Mouse (Mus musculus): Measurements from ENCODE around the gene Allc. TPM values are rescaled to one million over a fixed set of nuclear protein-coding genes. Genes with fewer than 3 reads are reported as not detected.

Allc gene
- polyA plus RNA-seq, 1 experiment from 2014 or later, result not detected

DNA sequence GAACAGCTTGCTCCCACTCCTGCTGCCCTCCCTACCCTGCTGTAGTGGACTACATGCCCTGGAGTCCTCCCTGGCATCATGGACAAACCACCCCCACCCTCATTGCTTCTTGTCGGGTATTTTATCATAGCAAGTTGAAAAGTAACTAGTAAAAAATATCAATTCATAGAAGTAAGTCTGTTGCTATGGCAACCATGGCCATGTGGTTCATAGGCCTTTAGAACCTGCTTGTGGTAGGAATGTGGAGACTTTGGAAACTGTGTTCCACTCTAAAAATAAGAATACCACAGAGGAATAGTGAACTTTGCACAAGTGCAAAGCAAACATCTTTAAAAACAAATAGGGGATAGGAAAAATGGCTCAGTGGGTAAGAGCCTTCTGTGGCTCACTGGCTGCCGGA, 10.1 kb downstream of the Allc start:
- H3K36me3 ChIP-seq (ENCODE audit: control insufficient read depth, insufficient read depth, low read length), result no peaks in the 10 kb centered on the region
- no peak for ATAC-seq (replicated peaks; ENCODE audit: low FRiP score, low TSS enrichment, low read depth)
- no peak overlapping the region for H3K27ac ChIP-seq (ENCODE audit: low read depth)
- no peaks in the 10 kb centered on the region for H3K27me3 ChIP-seq (replicated peaks; ENCODE audit: control insufficient read depth, insufficient read depth, low read length)
- no peak overlapping the region for H3K4me3 ChIP-seq (ENCODE audit: low read depth, low read length)
- WGBS, result 76% methylated on average over 2 of the region's 2 CpGs
- 0 out of 2 replicates have a peak, but pooled peaks cover 3% of the 10 kb centered on the region for H3K9me3 ChIP-seq (ENCODE audit: control insufficient read depth, low read length)
- no peaks in the 10 kb centered on the region for H3K4me1 ChIP-seq (replicated peaks; ENCODE audit: control insufficient read depth, insufficient read depth, low read length)
- DNase-seq (ENCODE audit: low spot score), result no peak
- H3K9ac ChIP-seq (ENCODE audit: low read length), result no peak overlapping the region
- no peak overlapping the region for H3K4me2 ChIP-seq (ENCODE audit: low read length)

DNA sequence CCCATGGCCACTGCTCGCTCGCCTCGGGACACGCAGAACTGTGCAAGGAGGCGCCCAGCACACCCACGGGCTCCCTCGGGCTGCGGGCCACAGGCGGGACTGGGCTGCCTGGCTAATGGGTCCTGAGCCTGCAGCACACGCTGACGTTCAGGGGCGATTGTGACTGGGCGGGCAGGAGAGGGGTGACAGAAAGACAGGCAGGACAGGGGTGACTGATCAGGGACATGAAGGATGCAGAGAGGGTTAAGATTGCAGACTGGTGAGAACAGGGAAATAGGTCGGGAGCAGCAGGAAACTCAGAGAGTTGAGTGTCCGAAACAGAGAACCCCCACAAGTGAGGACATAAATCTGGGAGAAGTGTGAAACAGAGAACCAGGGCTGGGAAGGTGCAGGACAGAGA, 30.0 kb downstream of the Allc start, which contains the start of gene Dcdc2c:
Gene Dcdc2c (minus strand): TSS at position 101 of the 400 bp plus-strand sequence.
- DNase-seq (ENCODE audit: low spot score), result no peak
- H3K36me3 ChIP-seq (ENCODE audit: control insufficient read depth, insufficient read depth, low read length), result no peaks in the 10 kb centered on the region
- no peaks in the 10 kb centered on the region for H3K9me3 ChIP-seq (ENCODE audit: control insufficient read depth, low read length)
- 64% methylated on average over 15 of the region's 15 CpGs for WGBS
- H3K4me2 ChIP-seq (ENCODE audit: low read length), result no peak within 1 kb of the TSS
- H3K4me3 ChIP-seq (ENCODE audit: low read depth, low read length), result no peak within 1 kb of the TSS
- no peak within 1 kb of the TSS for H3K27ac ChIP-seq (ENCODE audit: low read depth)
- ATAC-seq (replicated peaks; ENCODE audit: low FRiP score, low TSS enrichment, low read depth), result no peak
- no peak within 1 kb of the TSS for H3K9ac ChIP-seq (ENCODE audit: low read length)
- H3K27me3 ChIP-seq (replicated peaks; ENCODE audit: control insufficient read depth, insufficient read depth, low read length), result no peaks in the 10 kb centered on the region
- no peaks in the 10 kb centered on the region for H3K4me1 ChIP-seq (replicated peaks; ENCODE audit: control insufficient read depth, insufficient read depth, low read length)

DNA sequence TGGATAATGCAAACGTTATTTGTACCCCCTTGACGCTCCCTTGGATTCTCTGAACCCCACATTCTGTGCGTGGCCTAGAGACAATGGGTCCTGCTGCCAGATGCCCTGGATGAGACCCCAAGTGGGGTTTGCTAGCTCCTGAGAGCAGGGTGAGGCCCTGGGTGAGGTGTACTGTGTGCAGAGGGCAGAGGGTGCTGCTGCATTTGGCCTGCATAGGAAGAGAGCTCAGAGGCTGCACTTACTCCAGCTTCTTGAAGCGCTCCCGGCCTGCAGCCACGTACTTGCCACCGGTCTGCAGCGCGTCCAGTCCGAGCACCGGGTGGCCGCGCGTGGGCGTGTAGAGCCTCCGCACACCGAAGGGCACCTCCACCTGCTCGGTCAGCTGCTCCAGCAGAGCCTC, 30.5 kb downstream of the Allc start:
- H3K27me3 ChIP-seq (replicated peaks; ENCODE audit: control insufficient read depth, insufficient read depth, low read length), result no peaks in the 10 kb centered on the region
- no peaks in the 10 kb centered on the region for H3K36me3 ChIP-seq (ENCODE audit: control insufficient read depth, insufficient read depth, low read length)
- H3K9me3 ChIP-seq (ENCODE audit: control insufficient read depth, low read length), result no peaks in the 10 kb centered on the region
- ATAC-seq (replicated peaks; ENCODE audit: low FRiP score, low TSS enrichment, low read depth), result no peak
- H3K4me2 ChIP-seq (ENCODE audit: low read length), result no peak overlapping the region
- no peak overlapping the region for H3K27ac ChIP-seq (ENCODE audit: low read depth)
- no peak overlapping the region for H3K9ac ChIP-seq (ENCODE audit: low read length)
- no peak overlapping the region for H3K4me3 ChIP-seq (ENCODE audit: low read depth, low read length)
- WGBS, result 64% methylated on average over 18 of the region's 18 CpGs
- H3K4me1 ChIP-seq (replicated peaks; ENCODE audit: control insufficient read depth, insufficient read depth, low read length), result no peaks in the 10 kb centered on the region
- DNase-seq (ENCODE audit: low spot score), result no peak

DNA sequence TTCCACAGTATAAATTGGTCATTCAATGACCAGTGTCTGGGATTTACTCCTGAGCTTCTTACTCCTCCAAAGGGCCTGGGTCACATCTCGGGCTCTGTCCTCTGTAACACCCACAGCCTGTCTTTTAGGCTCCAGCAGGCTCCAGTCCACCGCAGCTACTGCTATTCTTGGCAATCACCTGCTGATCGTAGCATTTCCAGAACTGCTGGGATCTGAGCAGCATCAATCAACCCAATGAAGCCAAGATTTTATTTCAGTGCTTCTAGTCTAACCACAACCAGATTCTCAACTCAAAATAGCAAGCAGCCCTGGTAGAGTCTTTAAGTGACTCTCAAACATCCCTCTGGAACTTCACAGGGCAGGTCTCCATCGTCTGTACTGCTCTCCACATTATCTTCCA, 33.4 kb downstream of the Allc start:
- H3K4me1 ChIP-seq (replicated peaks; ENCODE audit: control insufficient read depth, insufficient read depth, low read length), result no peaks in the 10 kb centered on the region
- H3K27ac ChIP-seq (ENCODE audit: low read depth), result no peak overlapping the region
- H3K27me3 ChIP-seq (replicated peaks; ENCODE audit: control insufficient read depth, insufficient read depth, low read length), result no peaks in the 10 kb centered on the region
- H3K9me3 ChIP-seq (ENCODE audit: control insufficient read depth, low read length), result no peaks in the 10 kb centered on the region
- no peak overlapping the region for H3K4me2 ChIP-seq (ENCODE audit: low read length)
- 59% methylated on average over 4 of the region's 4 CpGs for WGBS
- H3K36me3 ChIP-seq (ENCODE audit: control insufficient read depth, insufficient read depth, low read length), result no peaks in the 10 kb centered on the region
- no peak for DNase-seq (ENCODE audit: low spot score)
- H3K4me3 ChIP-seq (ENCODE audit: low read depth, low read length), result no peak overlapping the region
- H3K9ac ChIP-seq (ENCODE audit: low read length), result no peak overlapping the region
- no peak for ATAC-seq (replicated peaks; ENCODE audit: low FRiP score, low TSS enrichment, low read depth)

DNA sequence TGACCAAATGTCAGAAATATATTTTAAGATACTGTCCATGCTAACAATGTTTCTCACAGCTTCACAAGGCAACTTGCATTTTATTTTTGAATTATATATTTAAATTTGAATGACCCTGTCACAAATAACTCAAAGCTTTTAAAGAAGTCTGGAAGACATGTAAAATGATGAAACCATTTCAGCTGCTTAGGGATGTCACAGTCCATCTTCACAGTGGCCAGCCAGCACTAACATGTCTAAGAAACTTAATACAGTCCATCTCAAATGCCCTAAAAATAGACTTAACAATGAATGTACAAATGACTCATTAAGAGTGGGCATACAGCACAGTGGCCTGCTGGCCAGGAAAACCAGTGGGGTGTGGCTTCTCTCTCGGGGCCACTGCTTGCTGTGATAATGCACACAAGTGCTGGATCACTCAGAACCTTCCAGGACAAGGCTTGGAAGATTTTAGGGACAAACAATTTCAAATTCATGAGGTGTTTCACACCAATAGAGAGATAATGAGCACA, 68.0 kb downstream of the Allc start:
- H3K36me3 ChIP-seq (ENCODE audit: control insufficient read depth, insufficient read depth, low read length), result no peaks in the 10 kb centered on the region
- 47% methylated on average over 1 of the region's 1 CpGs for WGBS
- no peaks in the 10 kb centered on the region for H3K4me1 ChIP-seq (replicated peaks; ENCODE audit: control insufficient read depth, insufficient read depth, low read length)
- DNase-seq (ENCODE audit: low spot score) (no peak), ATAC-seq (replicated peaks; ENCODE audit: low FRiP score, low TSS enrichment, low read depth) (no peak)
- H3K4me2 ChIP-seq (ENCODE audit: low read length), result no peak overlapping the region
- H3K27ac ChIP-seq (ENCODE audit: low read depth), result no peak overlapping the region
- H3K9ac ChIP-seq (ENCODE audit: low read length), result no peak overlapping the region
- H3K9me3 ChIP-seq (ENCODE audit: control insufficient read depth, low read length), result no peaks in the 10 kb centered on the region
- no peaks in the 10 kb centered on the region for H3K27me3 ChIP-seq (replicated peaks; ENCODE audit: control insufficient read depth, insufficient read depth, low read length)
- H3K4me3 ChIP-seq (ENCODE audit: low read depth, low read length), result no peak overlapping the region

DNA sequence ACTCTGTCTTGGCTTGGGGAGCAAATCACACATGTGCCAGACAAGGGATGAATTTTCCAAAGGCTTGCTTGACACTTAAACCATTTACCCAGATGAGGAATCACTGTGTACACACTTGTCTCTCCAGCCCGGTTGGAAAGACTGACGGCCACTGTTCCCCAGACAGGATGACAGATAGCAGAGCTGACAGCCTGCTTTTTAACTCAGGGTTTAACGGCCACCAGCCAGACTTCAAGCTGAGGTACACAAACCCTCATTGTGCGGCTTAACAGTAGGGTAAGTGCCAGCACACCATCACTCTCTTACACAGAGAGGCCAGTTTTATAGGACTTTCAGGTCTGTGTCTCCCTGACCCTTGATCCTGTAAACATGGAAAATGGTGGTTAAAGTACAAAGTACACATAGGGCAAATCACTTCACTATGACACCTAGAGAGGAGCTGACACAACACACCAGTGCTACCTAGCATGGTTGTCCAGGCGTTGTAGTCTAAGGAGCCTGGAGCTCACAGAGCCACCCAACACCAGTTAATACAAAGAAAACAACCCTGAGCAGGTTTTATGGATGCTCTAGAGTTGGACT, 72.5 kb downstream of the Allc start:
- no peaks in the 10 kb centered on the region for H3K4me1 ChIP-seq (replicated peaks; ENCODE audit: control insufficient read depth, insufficient read depth, low read length)
- H3K9ac ChIP-seq (ENCODE audit: low read length), result no peak overlapping the region
- H3K4me2 ChIP-seq (ENCODE audit: low read length), result no peak overlapping the region
- no peak overlapping the region for H3K27ac ChIP-seq (ENCODE audit: low read depth)
- no peaks in the 10 kb centered on the region for H3K36me3 ChIP-seq (ENCODE audit: control insufficient read depth, insufficient read depth, low read length)
- H3K4me3 ChIP-seq (ENCODE audit: low read depth, low read length), result no peak overlapping the region
- ATAC-seq (replicated peaks; ENCODE audit: low FRiP score, low TSS enrichment, low read depth) (no peak), DNase-seq (ENCODE audit: low spot score) (no peak)
- no peaks in the 10 kb centered on the region for H3K9me3 ChIP-seq (ENCODE audit: control insufficient read depth, low read length)
- WGBS, result 21% methylated on average over 5 of the region's 5 CpGs
- H3K27me3 ChIP-seq (replicated peaks; ENCODE audit: control insufficient read depth, insufficient read depth, low read length), result no peaks in the 10 kb centered on the region

Other genes with a start within 250 kb of the Allc start
- 0.12 TPM in 2 replicates for gene Dcdc2c, start 30.1 kb downstream of the Allc start, polyA plus RNA-seq (2014; fragmentation: Nextera tagmentation; extraction: Ambion mirVana)
- gene Colec11, start 40.9 kb upstream of the Allc start, polyA plus RNA-seq (2014; fragmentation: Nextera tagmentation; extraction: Ambion mirVana), result 1.1 and 1.2 TPM in 2 replicates
- 988 and 1,086 TPM in 2 replicates for gene Rps7, start 53.4 kb upstream of the Allc start, polyA plus RNA-seq (2014; fragmentation: Nextera tagmentation; extraction: Ambion mirVana)
- 29.2 and 30.0 TPM in 2 replicates for gene Rnaseh1, start 67.1 kb upstream of the Allc start, polyA plus RNA-seq (2014; fragmentation: Nextera tagmentation; extraction: Ambion mirVana)
- gene Adi1, start 92.7 kb upstream of the Allc start, polyA plus RNA-seq (2014; fragmentation: Nextera tagmentation; extraction: Ambion mirVana), result 76.4 and 78.7 TPM in 2 replicates
- gene Trappc12, start 167.9 kb upstream of the Allc start, polyA plus RNA-seq (2014; fragmentation: Nextera tagmentation; extraction: Ambion mirVana), result 40.9 and 43.5 TPM in 2 replicates
- 31.0 and 32.4 TPM in 2 replicates for gene Eipr1, start 169.3 kb upstream of the Allc start, polyA plus RNA-seq (2014; fragmentation: Nextera tagmentation; extraction: Ambion mirVana)